Mouse (Mus musculus) embryonic facial prominence, embryonic 13.5 days (tissue): ENCODE measurements around the gene Npas1. TPM values are rescaled to one million over a fixed set of nuclear protein-coding genes. Genes with fewer than 3 reads are reported as not detected.

ENCODE experiments used
- ATAC-seq: fragments of 200-750 bp; cut with Nextera tagmentation; 2 replicates; pipeline ENCODE4 v1.8.0; 2017; ENCODE audit warnings: low read depth; ENCODE audit not compliant: insufficient number of reproducible peaks, insufficient read depth, low FRiP score, low TSS enrichment
- H3K27ac ChIP-seq: fragments of 300-500 bp; sonication (generic); 2 replicates; pipeline ENCODE4 v1.5.1; 2015; ENCODE audit warnings: moderate library complexity, mild to moderate bottlenecking, inconsistent platforms
- H3K27me3 ChIP-seq: fragments of 300-500 bp; sonication (generic); 2 replicates; pipeline ENCODE4 v1.6.1; 2015; ENCODE audit warnings: mild to moderate bottlenecking, inconsistent platforms
- H3K36me3 ChIP-seq: fragments of 300-500 bp; sonication (generic); 2 replicates; pipeline ENCODE4 v1.6.1; 2015; ENCODE audit warnings: mild to moderate bottlenecking, inconsistent platforms
- H3K4me1 ChIP-seq: fragments of 300-500 bp; sonication (generic); 2 replicates; pipeline ENCODE4 v1.6.1; 2015; ENCODE audit warnings: inconsistent platforms
- H3K4me2 ChIP-seq: fragments of 300-500 bp; sonication (generic); 2 replicates; pipeline ENCODE4 v1.6.1; 2015; ENCODE audit warnings: moderate library complexity, mild to moderate bottlenecking, inconsistent platforms
- H3K4me3 ChIP-seq: fragments of 300-500 bp; sonication (generic); 2 replicates; pipeline ENCODE4 v1.5.1; 2015; ENCODE audit warnings: mild to moderate bottlenecking, inconsistent platforms
- H3K9ac ChIP-seq: fragments of 300-500 bp; sonication (generic); 2 replicates; pipeline ENCODE4 v1.6.1; 2015; ENCODE audit warnings: mild to moderate bottlenecking, inconsistent platforms
- H3K9me3 ChIP-seq: fragments of 300-500 bp; sonication (generic); 2 replicates; pipeline ENCODE4 v1.6.1; 2016; ENCODE audit warnings: inconsistent platforms
- WGBS: fragments of 180-500 bp; shearing (Covaris S2); methylation state at CpG from one replicate; pipeline ENCODE4 v1.1.7; 2015; ENCODE audit warnings: mixed read lengths; 5-methylcytosine and 5-hydroxymethylcytosine counted together
- polyA plus RNA-seq: library from polyadenylated mRNA; unstranded; fragments of >200 nt; fragmentation: Nextera tagmentation; extraction: Ambion mirVana; gene quantifications from 2 replicates; pipeline ENCODE4 v1.2.1, GENCODE M21; 2015

Gene Npas1
- polyA plus RNA-seq, 1 experiment from 2014 or later = 0.42 TPM

DNA sequence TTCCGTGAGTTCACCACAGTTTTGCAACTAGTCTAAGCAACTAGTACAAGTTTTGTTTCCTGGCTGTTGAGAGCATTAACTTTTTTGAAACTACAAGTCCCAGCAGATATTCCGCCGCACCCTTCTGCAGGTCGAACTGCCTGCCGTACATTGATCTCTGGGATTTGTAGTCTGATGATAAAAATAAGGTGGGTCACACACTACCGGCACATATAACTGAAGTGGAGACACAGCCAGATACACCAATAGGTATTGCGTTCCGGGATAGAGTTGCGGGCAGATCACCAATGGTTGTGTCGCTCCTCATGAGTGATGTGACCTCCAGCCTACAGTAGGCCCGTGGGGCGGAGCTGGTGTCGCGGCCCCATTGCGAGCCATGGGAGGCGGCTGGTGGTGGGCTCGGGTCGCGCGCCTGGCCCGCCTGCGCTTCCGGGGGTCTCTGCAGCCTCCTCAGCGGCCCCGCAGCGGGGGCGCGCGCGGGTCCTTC is 24.9 kb downstream of the Npas1 start, which contains the start of gene Tmem160:
TSS of gene Tmem160 (plus strand) at position 193 of the 487 bp plus-strand sequence.
- Histone ChIP-seq H3K9ac (peak within 1 kb of the TSS; percentile 77), H3K27me3 (no peaks in the 10 kb centered on the region), H3K27ac (peak within 1 kb of the TSS; percentile 51), H3K4me1 (peaks cover 10% of the 10 kb centered on the region), H3K9me3 (no peaks in the 10 kb centered on the region), H3K4me2 (peak within 1 kb of the TSS; percentile 93), H3K36me3 (peaks cover 23% of the 10 kb centered on the region), H3K4me3 (peak within 1 kb of the TSS; percentile 76)
- under 1% methylated on average over 24 of the region's 30 CpGs for WGBS
- peak; percentile 92 for ATAC-seq

DNA sequence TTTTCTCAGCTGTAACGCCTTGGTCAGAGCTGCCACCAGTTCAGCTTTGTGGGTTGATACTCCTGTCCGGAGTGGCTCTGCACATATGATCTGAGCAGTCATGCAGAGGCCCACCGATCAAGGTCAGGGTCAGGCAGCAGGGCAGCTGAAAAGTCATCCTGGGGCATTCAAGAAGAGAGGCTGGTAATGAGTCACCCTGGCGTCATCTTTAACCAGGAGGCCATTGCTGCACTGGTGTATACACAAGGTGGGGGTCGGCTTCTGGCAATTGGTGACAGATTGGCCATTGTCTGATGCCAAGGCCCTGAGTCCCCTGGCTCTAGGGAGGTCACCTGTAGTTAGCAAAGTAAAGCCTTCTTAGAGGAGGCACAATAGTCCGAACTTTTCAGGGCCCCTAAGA is 25.9 kb downstream of the Npas1 start:
- no peak overlapping the region for H3K4me3 ChIP-seq
- 80% methylated on average over 6 of the region's 6 CpGs for WGBS
- peaks cover 16% of the 10 kb centered on the region for H3K36me3 ChIP-seq
- H3K9me3 ChIP-seq = no peaks in the 10 kb centered on the region
- ATAC-seq = no peak
- H3K4me2 ChIP-seq = no peak overlapping the region
- no peak overlapping the region for H3K9ac ChIP-seq
- H3K27ac ChIP-seq = no peak overlapping the region
- H3K27me3 ChIP-seq = no peaks in the 10 kb centered on the region
- H3K4me1 ChIP-seq = peaks cover 10% of the 10 kb centered on the region

DNA sequence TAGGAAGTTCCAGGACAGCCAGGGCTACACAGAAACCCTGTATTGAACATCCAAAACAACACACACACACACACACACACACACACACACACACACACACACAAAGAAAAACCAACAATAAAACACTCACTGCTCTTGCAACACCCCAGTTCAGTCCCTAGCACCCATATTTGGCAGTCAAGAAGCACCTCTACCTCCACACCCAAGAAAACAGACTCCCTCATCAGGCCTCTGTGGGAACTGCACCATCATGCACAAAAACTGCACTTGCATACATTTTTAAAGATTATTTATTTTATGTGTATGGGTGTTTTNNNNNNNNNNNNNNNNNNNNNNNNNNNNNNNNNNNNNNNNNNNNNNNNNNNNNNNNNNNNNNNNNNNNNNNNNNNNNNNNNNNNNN is 36.3 kb downstream of the Npas1 start:
- Histone ChIP-seq H3K36me3 (peaks cover 6% of the 10 kb centered on the region), H3K9ac (no peak overlapping the region), H3K27ac (no peak overlapping the region), H3K4me2 (no peak overlapping the region), H3K4me3 (no peak overlapping the region), H3K9me3 (no peaks in the 10 kb centered on the region), H3K4me1 (no peaks in the 10 kb centered on the region), H3K27me3 (no peaks in the 10 kb centered on the region)
- no peak for ATAC-seq

DNA sequence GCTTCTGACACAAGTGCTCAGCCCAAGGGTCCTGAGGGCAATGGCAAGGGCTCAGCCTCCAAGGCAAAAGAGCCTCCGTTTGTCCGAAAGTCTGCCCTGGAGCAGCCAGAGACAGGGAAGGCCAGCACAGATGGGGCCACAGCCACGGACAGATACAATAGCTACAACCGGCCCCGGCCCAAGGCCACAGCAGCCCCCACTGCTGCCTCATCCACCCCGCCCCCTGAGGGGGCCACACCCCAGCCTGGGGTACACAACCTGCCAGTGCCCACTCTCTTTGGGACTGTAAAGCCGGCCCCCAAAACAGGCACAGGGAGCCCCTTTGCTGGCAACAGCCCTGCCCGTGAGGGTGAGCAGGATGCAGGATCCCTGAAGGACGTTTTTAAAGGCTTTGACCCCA is 42.4 kb downstream of the Npas1 start:
- no peaks in the 10 kb centered on the region for H3K4me1 ChIP-seq
- H3K27me3 ChIP-seq = no peaks in the 10 kb centered on the region
- ATAC-seq = peak; percentile 41; the same call in 1 of the 2 replicates
- H3K4me3 ChIP-seq = no peak overlapping the region
- no peak overlapping the region for H3K4me2 ChIP-seq
- 79% methylated on average over 9 of the region's 9 CpGs for WGBS
- H3K27ac ChIP-seq = no peak overlapping the region
- peaks cover 67% of the 10 kb centered on the region for H3K36me3 ChIP-seq
- no peak overlapping the region for H3K9ac ChIP-seq
- H3K9me3 ChIP-seq = no peaks in the 10 kb centered on the region

DNA sequence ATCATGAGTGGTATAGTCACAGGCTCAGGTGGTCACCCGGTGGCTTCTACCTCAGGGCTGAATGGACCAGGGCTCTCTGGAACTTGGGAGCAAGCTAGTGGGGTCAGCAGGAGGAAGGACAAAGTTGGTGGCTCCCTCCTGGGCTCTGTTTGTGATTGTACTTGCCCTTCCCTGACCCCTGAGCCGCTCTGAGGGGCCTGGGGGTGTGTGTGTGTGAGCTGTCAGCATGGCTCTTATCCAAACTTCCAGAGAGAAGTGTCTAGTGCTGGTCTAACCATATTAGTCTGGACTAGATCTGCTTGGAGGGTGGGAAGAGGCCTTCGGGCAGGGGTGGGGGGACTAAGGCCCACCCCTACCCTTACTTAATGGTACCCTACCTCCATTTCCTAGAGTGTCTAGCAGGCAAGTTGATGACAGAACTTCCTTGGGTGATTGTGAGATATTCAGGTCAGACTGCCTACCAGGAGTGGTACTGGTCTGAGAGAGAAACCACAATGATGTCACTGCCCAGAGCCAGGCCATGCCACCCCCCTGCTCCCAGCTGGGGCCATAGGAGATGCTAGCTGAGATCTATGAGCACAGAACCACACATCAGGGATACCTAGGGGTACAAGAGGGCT is 44.1 kb downstream of the Npas1 start:
- WGBS = 78% methylated on average over 3 of the region's 3 CpGs
- no peaks in the 10 kb centered on the region for H3K27me3 ChIP-seq
- no peaks in the 10 kb centered on the region for H3K9me3 ChIP-seq
- peaks cover 84% of the 10 kb centered on the region for H3K36me3 ChIP-seq
- ATAC-seq = no peak
- H3K27ac ChIP-seq = no peak overlapping the region
- no peaks in the 10 kb centered on the region for H3K4me1 ChIP-seq
- H3K4me2 ChIP-seq = no peak overlapping the region
- no peak overlapping the region for H3K9ac ChIP-seq
- H3K4me3 ChIP-seq = no peak overlapping the region

DNA sequence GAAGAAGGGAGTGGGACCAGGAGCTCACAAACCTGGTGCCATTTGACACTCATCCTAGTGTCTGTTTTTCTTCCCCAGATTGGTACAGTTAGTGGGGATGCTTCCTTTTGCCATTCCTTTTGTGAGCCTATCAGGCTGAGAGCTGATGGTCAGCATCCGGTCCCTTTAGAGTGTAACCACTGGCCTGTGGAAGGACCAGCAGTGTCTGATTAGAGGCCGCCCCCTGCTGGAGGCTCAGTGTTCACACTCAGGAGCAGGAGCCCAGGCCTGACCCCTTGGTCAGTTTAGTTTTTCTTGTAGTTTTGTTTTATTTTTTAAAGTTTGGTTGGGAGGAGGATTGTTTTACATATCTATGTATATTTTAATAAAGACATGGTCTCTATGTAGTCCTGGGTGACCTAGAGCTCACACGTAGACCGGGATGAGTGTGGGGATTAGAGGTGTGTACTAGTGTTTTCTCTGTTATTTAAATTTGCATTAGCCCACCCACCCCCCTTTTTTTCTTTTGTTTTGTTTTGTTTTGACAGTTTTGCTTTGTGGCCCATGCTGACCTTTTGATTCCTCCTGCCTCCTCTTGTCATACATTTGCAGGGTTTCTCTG is 51.3 kb downstream of the Npas1 start:
- 69% methylated on average over 4 of the region's 4 CpGs for whole genome bisulfite sequencing
- no peak for ATAC-seq

DNA sequence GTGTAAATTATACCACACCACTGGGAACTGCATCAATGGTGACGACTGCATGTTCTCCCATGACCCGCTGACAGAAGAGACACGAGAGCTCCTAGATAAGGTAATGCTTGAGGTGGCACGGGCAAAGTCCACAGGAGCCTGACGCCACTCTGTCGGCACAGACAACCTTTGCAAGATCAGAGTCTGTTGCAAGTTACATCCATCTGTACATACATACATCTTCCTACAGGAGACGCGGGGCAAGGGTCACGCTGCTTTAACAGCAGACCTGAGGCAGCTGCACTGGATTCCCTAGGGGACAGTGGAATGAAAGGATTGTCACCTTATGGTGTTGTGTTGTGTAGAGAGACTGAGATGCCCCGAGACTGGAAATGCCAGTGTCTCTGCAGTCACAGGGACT is 51.8 kb downstream of the Npas1 start:
- Histone ChIP-seq H3K4me1 (no peaks in the 10 kb centered on the region), H3K27me3 (no peaks in the 10 kb centered on the region), H3K4me3 (no peak overlapping the region), H3K36me3 (peaks cover 97% of the 10 kb centered on the region), H3K4me2 (no peak overlapping the region), H3K9me3 (no peaks in the 10 kb centered on the region), H3K9ac (no peak overlapping the region), H3K27ac (no peak overlapping the region)
- WGBS = 90% methylated on average over 10 of the region's 10 CpGs
- ATAC-seq = no peak

More for the DNA sequence above, 51.3 kb downstream of the Npas1 start:
- H3K27me3 ChIP-seq = no peaks in the 10 kb centered on the region
- no peaks in the 10 kb centered on the region for H3K9me3 ChIP-seq
- H3K9ac ChIP-seq = no peak overlapping the region
- no peak overlapping the region for H3K4me3 ChIP-seq
- no peak overlapping the region for H3K27ac ChIP-seq
- H3K4me1 ChIP-seq = no peaks in the 10 kb centered on the region
- peaks cover 97% of the 10 kb centered on the region for H3K36me3 ChIP-seq
- no peak overlapping the region for H3K4me2 ChIP-seq

DNA sequence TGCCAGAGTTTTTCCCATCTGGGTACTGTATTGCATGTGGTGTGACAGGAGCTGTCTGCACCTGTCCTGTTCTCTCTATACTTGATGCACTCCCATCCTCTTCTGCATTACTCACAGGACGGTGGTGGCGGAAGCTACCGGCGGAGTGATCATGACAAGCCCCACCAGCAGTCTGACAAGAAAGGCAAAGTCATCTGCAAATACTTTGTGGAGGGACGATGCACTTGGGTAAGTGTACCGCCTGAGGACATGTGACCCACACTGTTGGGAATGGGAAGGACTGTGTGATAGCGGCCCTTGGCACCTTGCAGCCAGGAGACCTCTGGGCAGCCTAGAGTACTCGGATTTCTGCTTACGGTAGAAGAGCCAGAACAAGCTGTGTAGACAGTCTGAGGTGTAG is 53.8 kb downstream of the Npas1 start:
- no peaks in the 10 kb centered on the region for H3K4me1 ChIP-seq
- H3K9ac ChIP-seq = no peak overlapping the region
- peaks cover 97% of the 10 kb centered on the region for H3K36me3 ChIP-seq
- WGBS = 91% methylated on average over 9 of the region's 9 CpGs
- no peak overlapping the region for H3K4me3 ChIP-seq
- no peak overlapping the region for H3K27ac ChIP-seq
- no peaks in the 10 kb centered on the region for H3K9me3 ChIP-seq
- H3K4me2 ChIP-seq = no peak overlapping the region
- no peaks in the 10 kb centered on the region for H3K27me3 ChIP-seq
- no peak for ATAC-seq

DNA sequence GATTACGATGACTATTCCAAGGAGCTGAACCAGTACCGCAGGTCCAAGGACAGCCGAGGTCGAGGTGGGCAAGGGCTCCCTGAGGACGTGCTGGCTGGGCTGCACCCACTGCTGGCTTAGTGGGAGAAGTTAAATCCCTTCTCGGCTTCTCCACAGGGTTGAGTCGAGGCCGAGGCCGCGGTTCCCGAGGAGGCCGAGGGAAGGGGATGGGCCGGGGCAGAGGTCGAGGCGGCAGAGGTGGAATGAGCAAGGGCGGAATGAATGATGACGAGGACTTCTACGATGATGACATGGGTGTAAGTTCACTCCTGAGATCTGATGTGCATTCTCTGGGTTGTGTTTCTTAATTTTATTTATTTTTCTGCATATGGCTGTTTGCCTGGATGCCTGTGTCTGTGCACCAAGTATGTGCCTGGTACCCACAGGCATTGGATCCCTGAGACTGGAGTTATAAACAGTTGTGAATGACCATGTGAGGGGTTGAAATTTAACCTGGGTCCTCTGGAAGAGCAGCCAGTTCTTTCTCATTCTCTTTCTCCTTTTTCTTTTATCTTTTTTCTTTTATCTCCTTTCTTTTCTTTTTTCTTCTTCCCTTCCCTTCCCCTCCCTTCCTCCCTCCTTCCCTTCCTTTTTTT is 55.2 kb downstream of the Npas1 start:
- Histone ChIP-seq H3K4me2 (no peak overlapping the region), H3K27ac (no peak overlapping the region), H3K4me3 (no peak overlapping the region), H3K27me3 (no peaks in the 10 kb centered on the region), H3K36me3 (peaks cover 95% of the 10 kb centered on the region), H3K9ac (no peak overlapping the region), H3K4me1 (no peaks in the 10 kb centered on the region), H3K9me3 (no peaks in the 10 kb centered on the region)
- ATAC-seq = no peak
- 87% methylated on average over 18 of the region's 18 CpGs for WGBS

DNA sequence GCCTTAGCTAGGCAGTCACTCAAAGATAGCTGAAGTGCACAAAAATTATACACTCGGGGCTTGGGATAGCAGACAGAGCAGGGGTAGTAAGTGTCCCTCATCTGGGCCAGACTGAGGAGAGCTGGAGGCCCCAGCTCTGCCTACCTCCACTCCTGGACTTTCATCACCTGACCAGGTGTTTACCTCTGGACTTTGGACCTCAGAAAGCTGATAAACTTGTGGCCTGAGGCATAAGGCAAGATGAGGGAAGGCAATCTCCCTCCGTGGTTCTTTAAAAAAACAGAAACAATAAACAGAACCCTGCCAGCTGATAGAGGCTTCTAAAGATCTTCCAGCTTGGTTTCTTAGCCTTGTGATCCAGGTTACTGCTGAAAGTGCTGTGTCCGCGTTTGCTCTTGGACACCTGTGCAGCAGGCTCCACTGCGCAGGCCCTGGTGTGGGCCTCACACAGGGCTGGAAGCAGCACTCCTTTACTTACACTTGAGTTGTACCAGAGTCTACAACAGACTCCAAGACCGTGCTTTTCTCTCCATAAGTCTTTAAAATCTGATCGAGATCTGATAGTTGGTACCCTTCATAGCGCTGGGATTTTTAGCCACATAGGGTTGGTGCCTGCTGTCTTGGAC is 56.9 kb downstream of the Npas1 start:
- no peak overlapping the region for H3K4me2 ChIP-seq
- peaks cover 90% of the 10 kb centered on the region for H3K36me3 ChIP-seq
- H3K9ac ChIP-seq = no peak overlapping the region
- H3K4me1 ChIP-seq = no peaks in the 10 kb centered on the region
- WGBS = 94% methylated on average over 8 of the region's 8 CpGs
- no peak for ATAC-seq
- H3K4me3 ChIP-seq = no peak overlapping the region
- H3K27me3 ChIP-seq = no peaks in the 10 kb centered on the region
- no peak overlapping the region for H3K27ac ChIP-seq
- no peaks in the 10 kb centered on the region for H3K9me3 ChIP-seq

DNA sequence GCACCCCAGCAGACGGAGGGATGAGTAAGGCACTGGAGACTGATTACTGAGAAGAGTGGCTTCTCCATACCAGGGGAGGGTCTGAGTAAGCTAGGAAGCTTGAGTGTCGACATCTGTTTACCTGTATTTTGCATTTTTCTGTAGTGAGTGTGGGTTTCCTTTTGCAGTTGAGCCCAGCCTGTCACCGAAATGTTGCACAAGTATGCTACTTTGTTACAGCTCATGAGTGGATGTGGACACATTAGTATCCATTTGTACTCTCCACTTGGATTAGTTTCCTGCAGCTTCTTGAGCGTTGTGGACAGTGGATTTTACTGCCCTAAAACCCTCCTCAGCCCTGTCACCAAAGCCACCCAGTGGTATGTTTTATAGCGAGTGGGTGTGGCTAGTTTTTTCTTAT is 58.8 kb downstream of the Npas1 start:
- H3K36me3 ChIP-seq = peaks cover 75% of the 10 kb centered on the region
- WGBS = 85% methylated on average over 5 of the region's 5 CpGs

More for the DNA sequence above, 58.8 kb downstream of the Npas1 start:
- H3K27me3 ChIP-seq = no peaks in the 10 kb centered on the region
- no peak for ATAC-seq
- no peak overlapping the region for H3K9ac ChIP-seq
- no peaks in the 10 kb centered on the region for H3K9me3 ChIP-seq
- H3K4me2 ChIP-seq = no peak overlapping the region
- H3K4me1 ChIP-seq = no peaks in the 10 kb centered on the region
- H3K27ac ChIP-seq = no peak overlapping the region
- no peak overlapping the region for H3K4me3 ChIP-seq
